Comparison of ENCODE assay signal across 22 mouse cellular contexts in the genomic region with DNA sequence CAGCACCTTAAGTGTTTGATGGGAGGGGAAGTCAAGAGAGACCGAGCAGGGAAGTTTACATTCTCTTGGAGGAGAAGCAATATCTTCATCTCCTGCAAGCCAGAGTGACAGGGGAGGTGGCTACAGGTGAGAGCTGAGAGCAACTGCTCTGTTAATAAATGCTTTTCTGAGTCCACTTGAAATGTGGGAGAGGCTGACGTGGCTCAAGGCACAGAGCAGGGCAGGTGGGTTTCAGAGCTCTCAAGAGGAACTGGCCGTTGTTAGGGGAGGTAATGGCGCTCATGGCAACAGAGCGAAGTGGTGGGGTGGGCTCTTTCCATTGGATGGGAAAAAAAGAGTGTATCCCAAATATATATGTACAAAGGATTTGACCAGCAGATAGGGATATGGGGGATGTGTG.
DNase-seq lines count a peak whose midpoint lies in the region; ATAC-seq and TF ChIP-seq lines count a peak whose summit lies in the region.
"Had no signal": no experiment of that assay in that cellular context is flagged by ENCODE, and none has a peak within 500 bp of the region (broad histone marks: within the 10 kb centered on the region; RNA-seq: fewer than 3 reads in every experiment).

No protein-coding gene starts in this region.

- no peak overlapping the region for H3K9ac ChIP-seq in kidney, embryonic 15.5 days
- no peak overlapping the region for H3K9ac ChIP-seq in lung, embryonic 14.5 days
- no peak overlapping the region for H3K9ac ChIP-seq in lung, embryonic 16.5 days (ENCODE audit: low read length)
- H3K9ac ChIP-seq: embryonic facial prominence, embryonic 13.5 days; embryonic facial prominence, embryonic 15.5 days; forebrain, embryonic 12.5 days had no signal

- no peak for ATAC-seq in kidney, embryonic 15.5 days (replicated peaks; ENCODE audit: low FRiP score)
- peak; percentile 82 for ATAC-seq in lung, embryonic 14.5 days (ENCODE audit: insufficient read depth)
- ATAC-seq in lung, embryonic 16.5 days (ENCODE audit: low read depth): peak; percentile 76
- ATAC-seq: forebrain, embryonic 14.5 days had no signal

- DNase-seq in kidney, adult 11 months: no peak
- peak; percentile 65 for DNase-seq in lung, embryonic 14.5 days
- DNase-seq in lung, postnatal 36 days: no peak
- no peak for DNase-seq in lung, postnatal 10 days
- DNase-seq: adrenal gland, adult 2 months; adrenal gland, postnatal 10 days; adrenal gland, postnatal 25 days; cerebellum, adult 11 months; cerebellum, adult 18-20 months; cerebellum, adult 8-10 months; cerebellum, adult 9-11 months; cerebellum, postnatal 14 days; cerebellum, postnatal 36 days; embryo, embryonic 11 days had no signal

- no peak overlapping the region for H3K4me3 ChIP-seq in kidney, embryonic 15.5 days (replicated peaks)
- H3K4me3 ChIP-seq in lung, embryonic 14.5 days (ENCODE audit: low read depth, low read length): no peak overlapping the region
- no peak overlapping the region for H3K4me3 ChIP-seq in lung, embryonic 16.5 days (ENCODE audit: low read length)
- H3K4me3 ChIP-seq: embryonic facial prominence, embryonic 13.5 days; embryonic facial prominence, embryonic 15.5 days; erythroblast, embryonic 14.5 days; forebrain, embryonic 10.5 days; forebrain, embryonic 12.5 days had no signal

- H3K9me3 ChIP-seq in kidney, embryonic 15.5 days (replicated peaks): no peaks in the 10 kb centered on the region
- no peaks in the 10 kb centered on the region for H3K9me3 ChIP-seq in lung, embryonic 14.5 days (ENCODE audit: low read depth, low read length)
- H3K9me3 ChIP-seq in lung, embryonic 16.5 days (ENCODE audit: control insufficient read depth, low read length): no peaks in the 10 kb centered on the region
- H3K9me3 ChIP-seq: embryonic facial prominence, embryonic 15.5 days had no signal

- no peak for TF ChIP-seq CTCF in lung, embryonic 14.5 days (IDR thresholded peaks at IDR 0.05; ENCODE audit: low read depth)

- H3K4me1 ChIP-seq in kidney, embryonic 15.5 days: peaks cover 32% of the 10 kb centered on the region
- 0 out of 2 replicates have a peak, but pooled peaks cover 5% of the 10 kb centered on the region for H3K4me1 ChIP-seq in lung, embryonic 14.5 days (ENCODE audit: insufficient read depth)
- peaks cover 2% of the 10 kb centered on the region; the same call in 1 of the 2 replicates for H3K4me1 ChIP-seq in lung, embryonic 16.5 days (replicated peaks; ENCODE audit: control insufficient read depth, insufficient read depth, low read length)

- no peaks in the 10 kb centered on the region for H3K27me3 ChIP-seq in kidney, embryonic 15.5 days
- H3K27me3 ChIP-seq in lung, embryonic 14.5 days (ENCODE audit: insufficient read depth, low read length): no peaks in the 10 kb centered on the region
- no peaks in the 10 kb centered on the region for H3K27me3 ChIP-seq in lung, embryonic 16.5 days (ENCODE audit: control insufficient read depth, insufficient read depth, low read depth, low read length)
- H3K27me3 ChIP-seq: embryonic facial prominence, embryonic 15.5 days; forebrain, embryonic 12.5 days had no signal

- peak overlapping the region; percentile 88 for H3K27ac ChIP-seq in kidney, embryonic 15.5 days
- peak overlapping the region; percentile 67; the same call in 1 of the 2 replicates for H3K27ac ChIP-seq in lung, embryonic 14.5 days (ENCODE audit: low read depth)
- 0 out of 2 replicates have a peak overlapping the region, but pooled peaks have one; percentile 5 for H3K27ac ChIP-seq in lung, embryonic 16.5 days (ENCODE audit: low read length)
- H3K27ac ChIP-seq: embryonic facial prominence, embryonic 13.5 days; embryonic facial prominence, embryonic 15.5 days; forebrain, embryonic 12.5 days had no signal

- H3K36me3 ChIP-seq in kidney, embryonic 15.5 days: no peaks in the 10 kb centered on the region
- no peaks in the 10 kb centered on the region for H3K36me3 ChIP-seq in lung, embryonic 14.5 days (ENCODE audit: insufficient read depth)
- no peaks in the 10 kb centered on the region; the same call in 1 of the 2 replicates for H3K36me3 ChIP-seq in lung, embryonic 16.5 days (ENCODE audit: control insufficient read depth, insufficient read depth, low read length)
- H3K36me3 ChIP-seq: embryonic facial prominence, embryonic 13.5 days; embryonic facial prominence, embryonic 15.5 days; forebrain, embryonic 10.5 days; forebrain, embryonic 12.5 days had no signal

- WGBS in kidney, embryonic 15.5 days: 68% methylated on average over 5 of the region's 5 CpGs
- WGBS in lung, embryonic 14.5 days: 55% methylated on average over 5 of the region's 5 CpGs
- 41% methylated on average over 5 of the region's 5 CpGs for WGBS in lung, embryonic 16.5 days

- H3K4me2 ChIP-seq in kidney, embryonic 15.5 days: no peak overlapping the region
- H3K4me2 ChIP-seq in lung, embryonic 14.5 days: no peak overlapping the region
- no peak overlapping the region for H3K4me2 ChIP-seq in lung, embryonic 16.5 days (ENCODE audit: low read depth, low read length)
- H3K4me2 ChIP-seq: embryonic facial prominence, embryonic 13.5 days; embryonic facial prominence, embryonic 15.5 days; forebrain, embryonic 12.5 days had no signal

Comparison
In these comparisons a context has a peak if more than half of its experiments do, and no peak if none do; other contexts are left out.
1. H3K27ac ChIP-seq: peak in every context shown above with its lines; median percentile 88 in kidney, embryonic 15.5 days; 67 in lung, embryonic 14.5 days; 5 in lung, embryonic 16.5 days.